Mouse (Mus musculus) urinary bladder, postnatal 36 days (tissue): Measurements from ENCODE around the gene Ccdc113.

ENCODE experiments used
- DNase-seq, 2 experiments: peaks; one replicate each; pipeline ENCODE4 v3.0.0; 2022; ENCODE audit warnings: low spot score in 2 of 2, mixed read lengths in 1 of 2

Ccdc113 gene

GRCm38 (mm10) chr8:95533584-95534387 lies at the start of gene Ccdc113:
Gene Ccdc113 (plus strand): TSS chr8:95534085.
- DNase-seq: peak; percentile 41 to 49

- no peak for DNase-seq
Measured at GRCm38 (mm10) chr8:95487800-95488697, 45.8 kb upstream of the Ccdc113 start.

- peak; percentile 71 to 81 for DNase-seq
Measured at GRCm38 (mm10) chr8:95488698-95489332, 45.1 kb upstream of the Ccdc113 start.

GRCm38 (mm10) chr8:95490006-95490405 lies 43.9 kb upstream of the Ccdc113 start, which contains the start of gene Csnk2a2:
Gene Csnk2a2 (minus strand): TSS chr8:95490039.
- no peak for DNase-seq

- DNase-seq: no peak
Measured at GRCm38 (mm10) chr8:95492057-95492456, 41.8 kb upstream of the Ccdc113 start.

GRCm38 (mm10) chr8:95495444-95495843 lies 38.4 kb upstream of the Ccdc113 start:
- no peak for DNase-seq

GRCm38 (mm10) chr8:95496420-95496819 lies 37.5 kb upstream of the Ccdc113 start:
- no peak for DNase-seq

- DNase-seq: no peak
Measured at GRCm38 (mm10) chr8:95497821-95498220, 36.1 kb upstream of the Ccdc113 start.

- no peak for DNase-seq
Measured at GRCm38 (mm10) chr8:95499266-95500064, 34.4 kb upstream of the Ccdc113 start.

GRCm38 (mm10) chr8:95500436-95500835 lies 33.4 kb upstream of the Ccdc113 start:
- DNase-seq: no peak

- no peak for DNase-seq
Measured at GRCm38 (mm10) chr8:95502431-95502830, 31.5 kb upstream of the Ccdc113 start.

GRCm38 (mm10) chr8:95504835-95505234 lies 29.1 kb upstream of the Ccdc113 start:
- no peak for DNase-seq

- DNase-seq: no peak
Measured at GRCm38 (mm10) chr8:95505606-95506005, 28.3 kb upstream of the Ccdc113 start.

- DNase-seq: no peak
Measured at GRCm38 (mm10) chr8:95506245-95506644, 27.6 kb upstream of the Ccdc113 start.

GRCm38 (mm10) chr8:95512257-95512656 lies 21.6 kb upstream of the Ccdc113 start:
- DNase-seq: no peak

GRCm38 (mm10) chr8:95513219-95513618 lies 20.7 kb upstream of the Ccdc113 start:
- DNase-seq: peak; percentile 74 to 75

- no peak for DNase-seq
Measured at GRCm38 (mm10) chr8:95516928-95517327, 17.0 kb upstream of the Ccdc113 start.

- DNase-seq: no peak
Measured at GRCm38 (mm10) chr8:95523991-95524390, 9.9 kb upstream of the Ccdc113 start.

- no peak for DNase-seq
Measured at GRCm38 (mm10) chr8:95528194-95528593, 5.7 kb upstream of the Ccdc113 start.

- DNase-seq: no peak
Measured at GRCm38 (mm10) chr8:95528750-95529310, 5.1 kb upstream of the Ccdc113 start.

GRCm38 (mm10) chr8:95532206-95532605 lies 1.7 kb upstream of the Ccdc113 start:
- DNase-seq: no peak
